Comparison of ENCODE assay signal across 12 mouse cellular contexts in genomic region chr5:149235002-149235401, GRCm38 (mm10). TPM values are rescaled to one million over a fixed set of nuclear protein-coding genes. Genes with fewer than 3 reads are reported as not detected.
DNase-seq lines count a peak whose midpoint lies in the region; ATAC-seq and TF ChIP-seq lines count a peak whose summit lies in the region.
"Had no signal": no experiment of that assay in that cellular context is flagged by ENCODE, and none has a peak within 500 bp of the region (broad histone marks: within the 10 kb centered on the region; RNA-seq: fewer than 3 reads in every experiment).

No protein-coding gene starts in this region.

- ATAC-seq in lung, postnatal 0 days, result peak; percentile 57

- TF ChIP-seq CTCF in lung, postnatal 0 days (IDR thresholded peaks at IDR 0.05), result no peak
- TF ChIP-seq CTCF in bone marrow, adult 2 months (IDR thresholded peaks at IDR 0.05; ENCODE audit: control insufficient read depth, insufficient read depth, low read length), result no peak

- no peak for TF ChIP-seq EP300 in lung, postnatal 0 days (IDR thresholded peaks at IDR 0.05)

- no peaks in the 10 kb centered on the region for H3K36me3 ChIP-seq in lung, postnatal 0 days (ENCODE audit: insufficient read depth, low read length)
- H3K36me3 ChIP-seq in macrophage (ENCODE audit: inconsistent target), result no peaks in the 10 kb centered on the region
- H3K36me3 ChIP-seq: neural tube, embryonic 13.5 days had no signal

- H3K27ac ChIP-seq in lung, postnatal 0 days (ENCODE audit: low read length), result no peak overlapping the region
- peak overlapping the region; percentile 22; the same call in 1 of the 2 replicates for H3K27ac ChIP-seq in bone marrow, adult 2 months (ENCODE audit: control insufficient read depth, insufficient read depth, low read depth, low read length, poor library complexity)
- H3K27ac ChIP-seq in macrophage, result peak overlapping the region; percentile 67

- no peak overlapping the region for H3K4me3 ChIP-seq in lung, postnatal 0 days (ENCODE audit: low read depth, low read length)
- no peak overlapping the region for H3K4me3 ChIP-seq in bone marrow, adult 2 months (replicated peaks; ENCODE audit: control insufficient read depth, low read depth, low read length)
- H3K4me3 ChIP-seq in macrophage (ENCODE audit: inconsistent target), result no peak overlapping the region
- H3K4me3 ChIP-seq: erythroblast, embryonic 14.5 days; gastrocnemius, adult 2 months; neural tube, embryonic 13.5 days had no signal

- no peak overlapping the region for H3K4me2 ChIP-seq in lung, postnatal 0 days (replicated peaks; ENCODE audit: low read depth, low read length)
- H3K4me2 ChIP-seq: neural tube, embryonic 13.5 days had no signal

- WGBS in lung, postnatal 0 days, result 72% methylated on average over 7 of the region's 7 CpGs
- 11% methylated on average over 7 of the region's 7 CpGs for WGBS in bone marrow, adult 2 months
- WGBS in macrophage (ENCODE audit: missing documents), result 13% methylated on average over 7 of the region's 7 CpGs

- no peaks in the 10 kb centered on the region for H3K9me3 ChIP-seq in lung, postnatal 0 days (ENCODE audit: low read length)
- H3K9me3 ChIP-seq: neural tube, embryonic 13.5 days had no signal

- no peaks in the 10 kb centered on the region for H3K27me3 ChIP-seq in lung, postnatal 0 days (replicated peaks; ENCODE audit: insufficient read depth, low read length)
- H3K27me3 ChIP-seq: neural tube, embryonic 13.5 days had no signal

- no peaks in the 10 kb centered on the region for H3K4me1 ChIP-seq in lung, postnatal 0 days (ENCODE audit: insufficient read depth, low read depth, low read length)
- no peaks in the 10 kb centered on the region; the same call in 1 of the 2 replicates for H3K4me1 ChIP-seq in bone marrow, adult 2 months (ENCODE audit: control insufficient read depth, insufficient read depth, low read length)

- no peak for TF ChIP-seq POLR2A in bone marrow, adult 2 months (IDR thresholded peaks at IDR 0.05; ENCODE audit: borderline replicate concordance, control insufficient read depth, low read depth, low read length)

- peak; percentile 56 for DNase-seq in lung, postnatal 0 days (ENCODE audit: low spot score)
- no peak for DNase-seq in lung, postnatal 14 days
- DNase-seq in thymus, postnatal 25 days, result peak; percentile 53
- no peak for DNase-seq in gastrocnemius, postnatal 25 days
- no peak for DNase-seq in kidney, postnatal 25 days
- DNase-seq: gastrocnemius, adult 2 months; kidney, adult 11 months; right cerebral cortex, postnatal 14 days had no signal

- H3K79me2 ChIP-seq in macrophage (ENCODE audit: inconsistent target), result no peaks in the 10 kb centered on the region

- H3K9ac ChIP-seq in lung, postnatal 0 days (replicated peaks; ENCODE audit: low read depth), result no peak overlapping the region
- H3K9ac ChIP-seq: neural tube, embryonic 13.5 days had no signal

RNA-seq across cellular contexts. Expression of gene Alox5ap, which starts 29.6 kb away (rescaled TPM):
- 59.6 and 76.9 TPM in 2 replicates for polyA plus RNA-seq in lung, postnatal 0 days (2015; fragmentation: Nextera tagmentation; extraction: Ambion mirVana)
- 150 and 287 TPM in 2 replicates for polyA plus RNA-seq in bone marrow, adult 2 months (2011; ENCODE audit: insufficient read depth, insufficient read length, low replicate concordance, missing spikeins)
- 10 to 100 TPM in 16 of 26 experiments, 1 to 10 TPM in 10; 4.4 to 52.1 (median 15.2) TPM for total RNA-seq in macrophage (2018; cell fraction: chromatin; rRNA removed)
- total RNA-seq in macrophage (2018; cell fraction: cytosol; rRNA removed), result 100 to 1,000 TPM; 333 to 529 (median 422) TPM
- total RNA-seq in macrophage (2018; cell fraction: nucleus; rRNA removed), result 100 to 1,000 TPM in 22 of 26 experiments, 10 to 100 TPM in 4; 44.0 to 323 (median 142) TPM
- 206 to 517 TPM (median 414 TPM) in 3 replicates for polyA plus RNA-seq in macrophage (2018)
- 10 to 100 TPM in 1 of 2 experiments, 1 to 10 TPM in 1; 6.2 to 11.0 TPM for total RNA-seq in gastrocnemius, postnatal 25 days (2021)
- polyA plus RNA-seq: erythroblast, embryonic 14.5 days had no signal

RNA-seq across cellular contexts. Expression of gene Hmgb1, which starts 50.7 kb away (rescaled TPM):
- 616 and 682 TPM in 2 replicates for polyA plus RNA-seq in lung, postnatal 0 days (2015; fragmentation: Nextera tagmentation; extraction: Ambion mirVana)
- 231 and 248 TPM in 2 replicates for polyA plus RNA-seq in bone marrow, adult 2 months (2011; ENCODE audit: insufficient read depth, insufficient read length, low replicate concordance, missing spikeins)
- 100 to 1,000 TPM in 5 of 26 experiments, 10 to 100 TPM in 21; 13.6 to 133 (median 39.9) TPM for total RNA-seq in macrophage (2018; cell fraction: chromatin; rRNA removed)
- 100 to 1,000 TPM; 121 to 231 (median 151) TPM for total RNA-seq in macrophage (2018; cell fraction: cytosol; rRNA removed)
- total RNA-seq in macrophage (2018; cell fraction: nucleus; rRNA removed), result 100 to 1,000 TPM in 8 of 26 experiments, 10 to 100 TPM in 18; 30.3 to 192 (median 57.9) TPM
- 165 to 414 TPM (median 209 TPM) in 3 replicates for polyA plus RNA-seq in macrophage (2018)
- 10 to 100 TPM; 84.3 to 87.9 TPM for total RNA-seq in gastrocnemius, postnatal 25 days (2021)

RNA-seq across cellular contexts. Expression of gene Uspl1, which starts 50.9 kb away (rescaled TPM):
- polyA plus RNA-seq in lung, postnatal 0 days (2015; fragmentation: Nextera tagmentation; extraction: Ambion mirVana), result 17.5 and 18.2 TPM in 2 replicates
- 20.2 and 26.5 TPM in 2 replicates for polyA plus RNA-seq in bone marrow, adult 2 months (2011; ENCODE audit: insufficient read depth, insufficient read length, low replicate concordance, missing spikeins)
- 100 to 1,000 TPM in 8 of 26 experiments, 10 to 100 TPM in 18; 23.4 to 127 (median 81.0) TPM for total RNA-seq in macrophage (2018; cell fraction: chromatin; rRNA removed)
- 10 to 100 TPM in 21 of 26 experiments, 1 to 10 TPM in 5; 6.3 to 20.5 (median 13.7) TPM for total RNA-seq in macrophage (2018; cell fraction: cytosol; rRNA removed)
- 10 to 100 TPM; 15.1 to 86.5 (median 45.1) TPM for total RNA-seq in macrophage (2018; cell fraction: nucleus; rRNA removed)
- 9.2 to 15.6 TPM (median 10.6 TPM) in 3 replicates for polyA plus RNA-seq in macrophage (2018)
- 10 to 100 TPM; 20.2 to 22.0 TPM for total RNA-seq in gastrocnemius, postnatal 25 days (2021)

Comparison
In these comparisons a context has a peak if more than half of its experiments do, and no peak if none do; other contexts are left out.
1. DNase-seq: peak in lung, postnatal 0 days (single experiment) and thymus, postnatal 25 days (single experiment); none in lung, postnatal 14 days (single experiment), gastrocnemius, postnatal 25 days (single experiment) and kidney, postnatal 25 days (0 of 2).